Mouse (Mus musculus) layer of hippocampus, postnatal 14 days (tissue): ENCODE data around the gene Btnl1. TPM values are rescaled to one million over a fixed set of nuclear protein-coding genes. Genes with fewer than 3 reads are reported as not detected.

Source experiments
- DNase-seq, 2 experiments: peaks; one replicate each; pipeline ENCODE4 v3.0.0; 2021 to 2022; ENCODE audit warnings: low spot score in 2 of 2, mixed read lengths in 1 of 2
- total RNA-seq, 2 experiments: library from RNA; stranded (reverse); gene quantifications; 2 replicates each; pipeline ENCODE4 v1.2.3; 2021

Gene Btnl1
- total RNA-seq, 2 experiments from 2014 or later: not detected

DNA sequence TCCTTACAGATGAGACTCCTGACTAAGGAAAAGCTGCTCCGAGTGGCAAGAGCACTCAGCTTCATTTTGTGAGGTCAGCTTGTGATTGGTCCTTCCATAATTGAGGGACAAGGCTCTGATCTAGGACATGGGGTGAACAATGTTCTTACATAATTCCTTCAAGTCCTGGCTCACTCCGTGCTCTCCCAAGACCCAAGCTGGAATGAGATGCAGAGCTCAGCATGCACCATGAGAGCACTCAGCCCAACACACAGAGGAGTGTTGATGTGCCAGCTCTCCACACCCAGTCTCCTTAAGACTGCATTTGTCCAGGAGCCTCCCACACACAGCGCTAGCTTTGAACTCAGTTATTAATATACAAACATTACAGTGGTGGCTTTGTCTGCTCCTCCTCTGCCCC is 7.8 kb downstream of the Btnl1 start:
- no peak for DNase-seq

GRCm38 (mm10) chr17:34386656-34387055 is 9.7 kb downstream of the Btnl1 start:
- DNase-seq: no peak

GRCm38 (mm10) chr17:34388513-34388912 is 11.6 kb downstream of the Btnl1 start:
- DNase-seq: peak in 1 of 2 experiments; percentile 15

GRCm38 (mm10) chr17:34391507-34391906 is 14.6 kb downstream of the Btnl1 start:
- DNase-seq: no peak

DNA sequence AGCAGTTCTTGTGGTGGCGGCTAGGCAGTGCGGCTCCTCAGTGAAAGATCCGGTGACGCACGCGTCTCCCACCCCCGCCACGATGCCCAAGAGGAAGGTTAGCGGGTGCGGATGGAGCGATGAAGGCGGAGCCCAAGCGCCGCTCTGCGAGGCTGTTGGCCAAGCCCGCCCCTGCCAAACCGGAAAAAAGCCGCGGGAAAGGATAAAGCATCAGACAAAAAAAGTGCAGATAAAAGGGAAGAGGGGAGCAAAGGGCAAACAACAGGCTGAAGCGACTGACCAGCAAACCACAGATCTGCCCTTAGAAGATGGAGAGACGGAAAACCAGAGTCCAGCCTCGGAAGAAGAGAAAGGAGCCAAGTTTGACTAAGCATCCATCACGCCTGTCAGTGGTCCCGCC is 15.4 kb downstream of the Btnl1 start:
- peak in 1 of 2 experiments; percentile 9 for DNase-seq

DNA sequence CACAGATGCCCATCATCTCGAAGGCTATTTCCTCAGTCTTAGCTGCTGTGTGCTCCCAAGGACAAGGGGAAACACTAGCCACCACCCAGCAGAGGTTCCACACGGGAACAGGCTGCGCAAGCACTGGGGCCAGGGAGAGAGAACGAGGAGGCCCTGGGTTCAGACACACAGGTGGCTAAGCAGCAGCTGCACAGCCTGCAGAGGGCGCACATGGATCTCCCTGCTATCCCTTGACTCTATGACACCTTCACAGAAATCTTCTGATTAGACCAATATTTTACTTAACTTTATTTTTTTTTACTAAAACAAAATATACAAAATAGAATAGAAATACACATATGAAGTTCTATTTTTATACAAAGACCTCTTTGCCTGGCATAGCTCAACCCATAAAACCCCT is 20.4 kb downstream of the Btnl1 start:
- no peak for DNase-seq

GRCm38 (mm10) chr17:34398058-34398710 is 21.3 kb downstream of the Btnl1 start:
- DNase-seq: peak; percentile 53 to 91

- peak; percentile 87 to 90 for DNase-seq
Observed at GRCm38 (mm10) chr17:34398711-34399393, 21.9 kb downstream of the Btnl1 start, which contains the start of gene BC051142. Gene BC051142, plus strand, starts transcription at chr17:34398820.

DNA sequence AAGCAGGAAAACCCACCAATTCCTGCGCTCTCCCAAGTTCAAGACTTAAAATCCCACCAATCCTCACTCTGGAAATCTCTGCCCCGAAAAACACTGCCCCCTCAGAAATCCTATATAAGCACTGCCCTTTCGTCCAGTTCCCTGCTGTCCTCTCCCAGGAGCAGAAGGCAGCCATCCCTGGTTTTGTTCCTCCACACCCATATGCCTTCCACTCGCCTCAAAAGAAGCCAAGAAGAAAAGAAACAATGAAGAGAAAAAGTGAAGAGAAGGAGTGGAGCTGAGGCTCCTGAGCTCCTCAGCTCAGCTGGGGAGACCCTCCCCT is 22.4 kb downstream of the Btnl1 start:
- DNase-seq: no peak

GRCm38 (mm10) chr17:34411117-34411516 is 34.2 kb downstream of the Btnl1 start:
- DNase-seq: peak; percentile 71 to 85

DNA sequence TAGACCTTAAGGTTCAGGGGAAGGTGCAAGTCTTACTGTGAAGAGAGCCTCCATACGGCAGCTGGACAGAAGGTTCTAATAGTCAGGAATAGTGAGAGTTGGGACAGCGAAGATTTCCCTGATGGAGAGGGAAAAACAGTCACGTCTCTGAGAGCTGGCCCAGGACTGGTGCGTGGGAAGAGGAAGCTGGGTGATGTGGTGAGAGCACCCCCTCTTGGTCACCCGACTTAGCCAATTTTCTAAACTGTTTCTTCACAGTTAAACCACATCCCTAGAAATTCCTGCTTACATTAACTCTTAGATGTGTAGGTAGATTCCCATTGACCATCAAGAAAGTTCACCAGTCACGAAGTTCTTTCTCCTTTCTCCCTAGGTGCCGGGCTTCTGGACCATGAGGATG is 43.1 kb downstream of the Btnl1 start:
- no peak for DNase-seq

- no peak for DNase-seq
Observed at GRCm38 (mm10) chr17:34427597-34427996, 50.7 kb downstream of the Btnl1 start.

Other genes starting within 250 kb of the Btnl1 start
- 1 to 10 TPM in 1 of 2 experiments, under 1 TPM in 1; 0.55 to 1.0 TPM for gene H2-DMb2, start 233.8 kb upstream of the Btnl1 start, total RNA-seq
- gene H2-DMb1, start 224.1 kb upstream of the Btnl1 start, total RNA-seq: under 1 TPM; 0.65 to 0.98 TPM
- 1 to 10 TPM; 2.8 to 3.2 TPM for gene Tap1, start 189.6 kb upstream of the Btnl1 start, total RNA-seq
- gene Psmb9, start 189.4 kb upstream of the Btnl1 start, total RNA-seq: 1 to 10 TPM; 1.1 to 1.8 TPM
- 1 to 10 TPM; 2.5 to 2.6 TPM for gene Psmb8, start 179.4 kb upstream of the Btnl1 start, total RNA-seq
- 1 to 10 TPM; 5.7 to 5.9 TPM for gene Tap2, start 173.6 kb upstream of the Btnl1 start, total RNA-seq
- gene H2-Ob, start 138.2 kb upstream of the Btnl1 start, total RNA-seq: under 1 TPM in 1 of 2 experiments, not detected in 1; 0.69 TPM
- 1 to 10 TPM; 2.3 to 2.7 TPM for gene H2-Ab1, start 119.4 kb upstream of the Btnl1 start, total RNA-seq
- gene H2-Aa, start 89.3 kb upstream of the Btnl1 start, total RNA-seq: 1 to 10 TPM in 1 of 2 experiments, under 1 TPM in 1; 0.93 to 2.1 TPM
- 1 to 10 TPM; 1.8 to 2.1 TPM for gene H2-Eb1, start 71.3 kb upstream of the Btnl1 start, total RNA-seq
- gene H2-Eb2, start 51.5 kb upstream of the Btnl1 start, total RNA-seq: not detected
- under 1 TPM; 0.48 to 0.74 TPM for gene Btnl2, start 22.3 kb upstream of the Btnl1 start, total RNA-seq
- 1 to 10 TPM; 4.8 to 8.2 TPM for gene BC051142, start 21.7 kb downstream of the Btnl1 start, total RNA-seq
- gene Btnl4, start 100.2 kb downstream of the Btnl1 start, total RNA-seq: not detected
- gene Btnl6, start 140.2 kb downstream of the Btnl1 start, total RNA-seq: not detected
- 10 to 100 TPM; 12.8 to 16.7 TPM for gene Notch4, start 187.1 kb downstream of the Btnl1 start, total RNA-seq
- gene Gpsm3, start 212.7 kb downstream of the Btnl1 start, total RNA-seq: 1 to 10 TPM; 3.1 to 3.5 TPM
- gene Pbx2, start 214.1 kb downstream of the Btnl1 start, total RNA-seq: 10 to 100 TPM; 43.5 to 52.7 TPM
- 1 to 10 TPM; 1.2 to 1.5 TPM for gene Ager, start 220.7 kb downstream of the Btnl1 start, total RNA-seq
- gene Rnf5, start 226.6 kb downstream of the Btnl1 start, total RNA-seq: 10 to 100 TPM; 85.7 to 92.9 TPM
- 100 to 1,000 TPM; 156 to 167 TPM for gene Agpat1, start 227.1 kb downstream of the Btnl1 start, total RNA-seq
- 1 to 10 TPM; 4.3 to 8.7 TPM for gene Egfl8, start 238.8 kb downstream of the Btnl1 start, total RNA-seq